Mouse (Mus musculus): ENCODE results near the gene Cd2bp2. TPM values are rescaled to one million over a fixed set of nuclear protein-coding genes. Genes with fewer than 3 reads are reported as not detected.
A peak's percentile ranks its signal among the peaks of the same experiment; 100 is the strongest.

Gene Cd2bp2
- polyA plus RNA-seq, 1 experiment, result 102 TPM

GRCm38 (mm10) chr7:127218670-127219069, 22.8 kb upstream of the Cd2bp2 start:
- DNase-seq (ENCODE audit: extremely low spot score in 1 of 2, low spot score in 1 of 2), result no peak

DNA sequence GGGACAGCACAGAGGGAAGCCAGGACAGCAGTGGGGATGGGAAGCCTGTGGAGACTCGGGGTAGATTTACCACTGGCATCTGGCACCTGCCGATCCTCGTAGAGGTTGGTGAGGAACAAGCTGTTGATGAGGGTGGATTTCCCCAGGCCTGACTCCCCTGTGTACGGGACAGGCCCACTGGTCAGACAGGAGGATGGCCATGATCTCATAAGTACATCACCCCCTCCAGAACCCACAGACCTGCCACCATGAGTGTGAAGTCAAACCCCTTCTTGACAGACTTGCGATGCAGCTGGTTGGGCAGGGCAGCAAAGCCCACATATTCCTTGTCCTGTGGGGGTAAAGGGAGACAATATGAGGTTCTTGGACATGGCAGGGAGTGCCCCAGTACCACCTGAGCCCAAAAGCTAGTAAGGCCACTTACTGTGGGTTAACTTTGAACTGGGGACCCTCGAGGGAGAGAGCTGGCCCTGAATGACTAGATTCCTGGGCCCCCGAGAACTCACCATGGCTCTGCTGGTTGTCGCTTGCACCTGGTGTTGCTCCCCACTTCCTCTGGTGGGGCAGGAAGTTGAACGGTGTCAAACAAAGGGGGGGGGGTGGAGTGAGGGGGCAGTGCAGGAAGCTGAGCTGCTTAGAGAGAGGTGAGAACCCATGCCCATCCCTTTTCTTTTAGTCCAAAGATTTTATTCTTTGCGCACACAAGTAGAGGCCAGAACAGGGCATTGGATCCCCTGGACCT, 22.2 kb upstream of the Cd2bp2 start:
- DNase-seq (ENCODE audit: extremely low spot score in 1 of 2, low spot score in 1 of 2), result no peak

DNA sequence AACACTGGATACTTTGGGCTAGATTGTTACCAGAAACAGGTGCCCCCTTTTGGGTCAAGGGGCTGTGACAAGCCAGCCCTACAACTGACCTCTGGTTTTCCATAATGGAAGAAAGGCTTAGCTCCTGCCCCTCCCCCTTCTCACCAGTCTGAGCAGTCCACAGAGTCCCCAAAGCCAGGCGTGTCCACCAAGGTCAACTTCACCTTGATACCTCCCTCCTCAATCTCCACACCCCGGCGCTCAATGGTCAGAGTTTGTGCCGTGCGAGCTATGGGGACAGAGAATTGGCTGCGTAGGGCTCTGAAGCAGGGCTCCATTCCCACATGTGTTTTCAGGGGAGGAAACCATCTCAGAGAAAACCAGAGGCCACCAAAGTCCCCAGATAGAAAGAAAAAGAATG, 21.6 kb upstream of the Cd2bp2 start:
- no peak for DNase-seq (ENCODE audit: extremely low spot score in 1 of 2, low spot score in 1 of 2)

- no peak for DNase-seq (ENCODE audit: extremely low spot score in 1 of 2, low spot score in 1 of 2)
Observed at GRCm38 (mm10) chr7:127216307-127216706, 20.5 kb upstream of the Cd2bp2 start.

DNA sequence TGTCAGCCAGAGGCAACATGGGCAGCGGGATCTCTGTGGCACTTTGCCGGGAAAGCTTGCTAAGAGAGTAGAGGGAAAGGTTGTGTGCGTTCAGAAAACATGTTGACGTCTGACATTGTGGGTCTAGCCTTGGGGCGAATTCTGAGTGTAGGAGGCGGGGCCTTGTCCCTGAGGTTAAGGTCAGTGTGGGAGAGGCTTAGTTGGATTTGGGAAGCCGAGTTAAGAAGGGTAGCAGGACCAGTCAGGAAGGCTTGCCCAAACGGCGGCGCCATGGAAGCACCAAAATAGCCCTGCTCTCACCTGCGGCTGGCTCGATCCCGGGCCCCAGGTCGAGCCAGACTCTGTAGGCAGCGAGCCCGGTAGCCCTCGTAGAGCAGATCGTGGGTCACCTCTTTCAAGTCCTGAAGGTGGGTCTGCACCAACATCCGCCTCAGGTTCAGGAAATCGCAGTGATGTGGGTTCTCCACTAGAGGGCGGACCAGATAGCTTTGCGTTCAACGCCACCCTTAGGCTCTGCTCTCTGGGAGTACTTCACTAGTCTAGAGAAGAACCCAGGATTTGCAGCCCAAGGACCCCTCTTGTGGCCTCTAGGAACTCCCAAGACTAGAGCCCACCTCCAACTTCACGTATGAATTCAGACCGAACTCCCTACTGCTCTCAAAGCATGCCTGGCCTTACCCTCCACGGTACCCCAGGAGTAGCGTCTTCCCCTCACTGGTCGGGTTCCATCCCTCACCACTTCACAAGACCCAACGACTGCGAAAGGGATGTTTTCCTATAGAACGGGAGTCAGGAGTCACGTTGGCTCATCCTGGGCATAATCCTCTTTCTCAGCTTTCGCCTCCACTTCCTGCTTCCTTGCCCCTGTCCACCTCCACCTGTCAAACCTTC, 19.4 kb upstream of the Cd2bp2 start:
- DNase-seq (ENCODE audit: extremely low spot score in 1 of 2, low spot score in 1 of 2), result peak in 1 of 2 experiments; percentile 76

DNA sequence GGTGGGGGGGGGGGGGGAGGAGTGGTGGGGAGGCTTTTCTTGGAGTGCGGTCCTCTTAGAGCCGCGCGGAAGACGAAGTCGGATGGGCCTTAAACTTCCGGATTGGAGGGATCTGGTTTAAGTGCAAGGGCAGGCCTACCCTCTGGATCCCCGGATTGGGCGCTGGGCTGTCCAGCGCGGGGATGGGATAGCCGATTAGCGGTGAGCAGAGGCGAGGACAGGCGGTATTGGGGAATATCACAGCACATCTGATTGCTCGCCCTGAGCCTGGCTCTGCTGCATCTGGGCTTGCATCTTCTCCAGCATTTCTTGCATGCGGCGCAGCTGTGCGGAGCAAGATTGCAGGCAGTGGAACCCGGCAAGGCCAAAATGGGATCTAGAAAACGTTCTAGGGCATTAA, 18.7 kb upstream of the Cd2bp2 start:
- DNase-seq (ENCODE audit: extremely low spot score in 1 of 2, low spot score in 1 of 2), result no peak

DNA sequence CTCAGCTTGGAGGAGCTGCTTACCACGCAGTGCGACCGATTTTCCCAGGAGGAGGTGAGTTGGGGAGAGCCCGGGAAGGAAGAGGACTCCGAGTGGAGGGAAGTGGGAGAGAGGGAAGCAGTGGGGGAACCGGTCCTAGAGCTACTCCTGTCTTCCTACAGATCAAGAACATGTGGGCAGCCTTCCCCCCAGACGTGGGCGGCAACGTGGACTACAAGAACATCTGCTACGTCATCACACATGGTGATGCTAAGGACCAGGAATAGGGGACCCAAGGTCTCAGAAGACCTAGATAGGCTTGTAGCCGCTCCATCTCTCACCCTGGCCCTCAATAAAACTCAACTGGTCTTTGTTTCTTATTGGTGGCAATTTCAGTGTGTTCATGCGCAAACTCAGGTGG, 18.1 kb upstream of the Cd2bp2 start:
- no peak for DNase-seq (ENCODE audit: extremely low spot score in 1 of 2, low spot score in 1 of 2)

- DNase-seq (ENCODE audit: extremely low spot score in 1 of 2, low spot score in 1 of 2), result peak in 1 of 2 experiments; percentile 66
Observed at GRCm38 (mm10) chr7:127213485-127213884, 17.6 kb upstream of the Cd2bp2 start.

GRCm38 (mm10) chr7:127212432-127213250, 16.8 kb upstream of the Cd2bp2 start:
- no peak for DNase-seq (ENCODE audit: extremely low spot score in 1 of 2, low spot score in 1 of 2)

DNA sequence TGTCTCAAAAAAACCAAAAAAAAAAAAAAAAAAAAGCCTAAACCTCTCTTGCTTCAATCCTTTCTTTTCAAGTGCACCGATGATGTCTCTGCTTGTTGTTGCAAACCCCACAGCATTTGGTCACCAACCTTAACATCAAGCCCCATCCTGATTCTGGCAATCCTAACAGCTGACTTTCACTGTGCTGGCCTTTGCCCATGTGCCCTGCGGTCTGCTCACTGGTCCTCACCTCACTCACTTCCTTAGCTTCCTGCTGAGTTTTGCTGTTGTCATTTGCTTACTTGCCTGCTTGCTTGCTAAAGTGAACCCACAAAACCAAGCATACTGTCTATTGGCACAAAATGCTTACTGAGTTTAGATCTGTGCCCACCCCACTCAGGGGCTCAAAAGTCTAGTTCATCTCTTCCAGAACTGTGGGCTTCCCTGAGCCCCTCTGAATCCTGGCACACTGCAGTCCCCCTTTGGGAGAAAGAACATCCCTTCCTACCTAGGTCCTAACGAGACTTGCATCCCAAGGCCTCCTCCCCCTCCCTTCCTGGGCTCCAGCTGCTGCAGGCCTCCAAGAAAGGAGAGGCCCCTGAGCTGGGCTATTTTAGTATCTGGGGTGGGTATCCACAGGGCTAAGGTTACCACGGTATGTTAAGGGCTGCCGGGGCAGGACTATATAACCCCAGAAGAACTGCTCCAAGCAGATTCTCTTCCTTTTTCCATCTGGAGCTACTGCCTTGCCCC, 15.3 kb upstream of the Cd2bp2 start:
- DNase-seq (ENCODE audit: extremely low spot score in 1 of 2, low spot score in 1 of 2), result no peak

DNA sequence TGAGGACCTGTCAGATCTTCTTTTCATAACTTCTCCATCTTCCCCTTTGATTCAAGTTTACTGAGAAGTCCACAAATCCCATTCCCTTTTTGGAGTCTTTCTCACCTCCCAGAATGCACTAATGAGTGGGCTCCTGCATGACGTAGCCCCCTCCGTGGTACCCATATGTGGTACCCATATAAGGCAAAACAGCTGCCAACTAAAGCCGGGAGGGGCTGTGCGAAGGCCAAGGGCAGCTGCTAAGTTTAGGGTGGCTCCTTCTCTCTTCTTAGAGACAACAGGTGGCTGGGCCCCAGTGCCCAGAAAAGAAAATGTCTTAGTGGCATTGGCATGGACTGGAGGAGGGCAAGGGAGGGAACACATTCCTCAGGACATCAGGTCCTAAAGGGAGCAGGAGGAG, 14.4 kb upstream of the Cd2bp2 start:
- DNase-seq (ENCODE audit: extremely low spot score in 1 of 2, low spot score in 1 of 2), result no peak

GRCm38 (mm10) chr7:127209851-127210250, 14.0 kb upstream of the Cd2bp2 start:
- no peak for DNase-seq (ENCODE audit: extremely low spot score in 1 of 2, low spot score in 1 of 2)

- DNase-seq (ENCODE audit: extremely low spot score in 1 of 2, low spot score in 1 of 2), result peak; percentile 96 to 98
Observed at GRCm38 (mm10) chr7:127208553-127209438, 12.9 kb upstream of the Cd2bp2 start, which contains the start of gene Mylpf. Mylpf (plus strand) TSS chr7:127208890.

DNA sequence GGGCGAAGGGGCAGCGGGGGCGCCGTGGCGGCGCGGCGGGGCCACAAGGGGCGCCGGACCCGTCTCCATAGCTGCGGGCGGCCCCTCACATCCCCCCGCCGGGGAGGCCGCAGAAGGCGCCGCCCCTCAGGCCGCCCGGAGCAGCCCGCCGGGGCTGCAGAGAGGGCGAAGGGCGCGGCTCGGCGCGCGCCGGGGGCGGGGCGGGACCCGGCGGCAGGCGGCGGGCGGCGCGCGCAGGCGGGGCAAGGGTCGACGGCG, 12.4 kb upstream of the Cd2bp2 start, which contains the start of gene Tbc1d10b:
Tbc1d10b (minus strand) TSS at position 174 of the 258 bp plus-strand sequence.
- DNase-seq (ENCODE audit: extremely low spot score in 1 of 2, low spot score in 1 of 2), result no peak

GRCm38 (mm10) chr7:127207374-127208294, 11.8 kb upstream of the Cd2bp2 start:
- DNase-seq (ENCODE audit: extremely low spot score in 1 of 2, low spot score in 1 of 2), result no peak

- no peak for DNase-seq (ENCODE audit: extremely low spot score in 1 of 2, low spot score in 1 of 2)
Observed at GRCm38 (mm10) chr7:127206606-127207005, 10.8 kb upstream of the Cd2bp2 start.

- DNase-seq (ENCODE audit: extremely low spot score in 1 of 2, low spot score in 1 of 2), result no peak
Observed at GRCm38 (mm10) chr7:127196484-127196883, 634 bp upstream of the Cd2bp2 start.

DNA sequence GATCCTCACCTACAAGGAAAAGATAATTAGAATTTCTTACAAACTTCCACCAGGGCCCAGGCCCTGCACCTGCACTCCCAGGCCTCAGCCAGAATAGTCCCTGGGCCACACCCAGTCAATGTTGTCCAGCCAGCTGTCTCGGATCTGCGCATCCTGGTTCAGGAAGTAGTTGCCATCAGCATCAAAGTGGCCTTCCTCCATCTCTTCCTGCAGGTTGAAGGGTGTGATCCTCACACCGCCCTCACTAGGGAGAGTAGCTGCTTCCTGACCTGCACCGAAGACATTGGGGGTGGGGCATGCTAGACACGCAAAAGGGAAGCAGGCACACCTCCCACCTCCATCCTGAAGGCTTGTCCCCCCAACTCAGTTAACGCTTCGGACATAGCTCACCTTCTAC, 1.2 kb downstream of the Cd2bp2 start:
- no peak for DNase-seq (ENCODE audit: extremely low spot score in 1 of 2, low spot score in 1 of 2)
